Mouse (Mus musculus): Measurements from ENCODE around the gene Tomm40l. TPM values are rescaled to one million over a fixed set of nuclear protein-coding genes. Genes with fewer than 3 reads are reported as not detected.

The Tomm40l gene
- polyA plus RNA-seq, 1 experiment from 2014 or later: 33.3 TPM

GRCm38 (mm10) chr1:171232348-171232747, 10.0 kb upstream of the Tomm40l start:
- Histone ChIP-seq H3K4me1 (peaks cover 36% of the 10 kb centered on the region), H3K9me3 (no peaks in the 10 kb centered on the region), H3K4me3 (no peak overlapping the region), H3K27ac (replicated peaks) (no peak overlapping the region), H3K36me3 (replicated peaks) (peaks cover 43% of the 10 kb centered on the region), H3K27me3 (replicated peaks; ENCODE audit: low read depth, poor library complexity, severe bottlenecking) (no peaks in the 10 kb centered on the region)
- DNase-seq (ENCODE audit: low spot score): no peak
- 87% methylated on average over 5 of the region's 5 CpGs for WGBS

- Histone ChIP-seq H3K36me3 (replicated peaks) (peaks cover 38% of the 10 kb centered on the region), H3K4me3 (no peak overlapping the region), H3K4me1 (peaks cover 36% of the 10 kb centered on the region), H3K27ac (replicated peaks) (no peak overlapping the region), H3K27me3 (replicated peaks; ENCODE audit: low read depth, poor library complexity, severe bottlenecking) (no peaks in the 10 kb centered on the region), H3K9me3 (no peaks in the 10 kb centered on the region)
- no peak for DNase-seq (ENCODE audit: low spot score)
- WGBS: 54% methylated on average over 4 of the region's 4 CpGs
Observed at GRCm38 (mm10) chr1:171231844-171232243, 9.5 kb upstream of the Tomm40l start.

- 0 out of 2 replicates have a peak overlapping the region, but pooled peaks have one; percentile 8 for H3K4me3 ChIP-seq
- peaks cover 36% of the 10 kb centered on the region for H3K4me1 ChIP-seq
- H3K36me3 ChIP-seq (replicated peaks): peaks cover 21% of the 10 kb centered on the region
- 24% methylated on average over 3 of the region's 3 CpGs for WGBS
- H3K9me3 ChIP-seq: no peaks in the 10 kb centered on the region
- peak; percentile 27 for DNase-seq (ENCODE audit: low spot score)
- H3K27ac ChIP-seq (replicated peaks): peak overlapping the region; percentile 75
- H3K27me3 ChIP-seq (replicated peaks; ENCODE audit: low read depth, poor library complexity, severe bottlenecking): no peaks in the 10 kb centered on the region
Observed at GRCm38 (mm10) chr1:171230215-171230614, 7.9 kb upstream of the Tomm40l start.

GRCm38 (mm10) chr1:171229750-171230149, 7.4 kb upstream of the Tomm40l start:
- Histone ChIP-seq H3K27ac (replicated peaks) (peak overlapping the region; percentile 75), H3K4me1 (peaks cover 40% of the 10 kb centered on the region), H3K4me3 (0 out of 2 replicates have a peak overlapping the region, but pooled peaks have one; percentile 8), H3K36me3 (replicated peaks) (peaks cover 17% of the 10 kb centered on the region), H3K27me3 (replicated peaks; ENCODE audit: low read depth, poor library complexity, severe bottlenecking) (no peaks in the 10 kb centered on the region), H3K9me3 (no peaks in the 10 kb centered on the region)
- 34% methylated on average over 6 of the region's 6 CpGs for WGBS
- DNase-seq (ENCODE audit: low spot score): peak; percentile 25

- Histone ChIP-seq H3K27me3 (replicated peaks; ENCODE audit: low read depth, poor library complexity, severe bottlenecking) (no peaks in the 10 kb centered on the region), H3K27ac (replicated peaks) (no peak overlapping the region), H3K9me3 (no peaks in the 10 kb centered on the region), H3K36me3 (replicated peaks) (no peaks in the 10 kb centered on the region), H3K4me3 (no peak overlapping the region), H3K4me1 (peaks cover 39% of the 10 kb centered on the region)
- WGBS: 88% methylated on average over 1 of the region's 1 CpGs
- DNase-seq (ENCODE audit: low spot score): no peak
Observed at GRCm38 (mm10) chr1:171227879-171228278, 5.6 kb upstream of the Tomm40l start.

GRCm38 (mm10) chr1:171226780-171227179, 4.5 kb upstream of the Tomm40l start:
- 48% methylated on average over 4 of the region's 4 CpGs for WGBS
- peaks cover 41% of the 10 kb centered on the region for H3K4me1 ChIP-seq
- no peak overlapping the region for H3K27ac ChIP-seq (replicated peaks)
- DNase-seq (ENCODE audit: low spot score): no peak
- no peaks in the 10 kb centered on the region for H3K9me3 ChIP-seq
- no peaks in the 10 kb centered on the region for H3K27me3 ChIP-seq (replicated peaks; ENCODE audit: low read depth, poor library complexity, severe bottlenecking)
- H3K36me3 ChIP-seq (replicated peaks): no peaks in the 10 kb centered on the region
- no peak overlapping the region for H3K4me3 ChIP-seq

GRCm38 (mm10) chr1:171224857-171225256, 2.5 kb upstream of the Tomm40l start, which contains the start of gene Apoa2:
Apoa2 (plus strand) TSS chr1:171225054.
- WGBS: 80% methylated on average over 5 of the region's 5 CpGs
- no peaks in the 10 kb centered on the region for H3K27me3 ChIP-seq (replicated peaks; ENCODE audit: low read depth, poor library complexity, severe bottlenecking)
- H3K4me3 ChIP-seq: no peak within 1 kb of the TSS
- H3K27ac ChIP-seq (replicated peaks): no peak within 1 kb of the TSS
- no peaks in the 10 kb centered on the region for H3K9me3 ChIP-seq
- peaks cover 7% of the 10 kb centered on the region for H3K36me3 ChIP-seq (replicated peaks)
- no peak for DNase-seq (ENCODE audit: low spot score)
- peaks cover 37% of the 10 kb centered on the region for H3K4me1 ChIP-seq

GRCm38 (mm10) chr1:171223796-171224195, 1.5 kb upstream of the Tomm40l start:
- Histone ChIP-seq H3K4me3 (no peak overlapping the region), H3K9me3 (no peaks in the 10 kb centered on the region), H3K27me3 (replicated peaks; ENCODE audit: low read depth, poor library complexity, severe bottlenecking) (no peaks in the 10 kb centered on the region), H3K27ac (replicated peaks) (no peak overlapping the region), H3K36me3 (replicated peaks) (peaks cover 17% of the 10 kb centered on the region), H3K4me1 (peaks cover 29% of the 10 kb centered on the region)
- WGBS: 78% methylated on average over 2 of the region's 2 CpGs
- no peak for DNase-seq (ENCODE audit: low spot score)

GRCm38 (mm10) chr1:171223168-171223567, 854 bp upstream of the Tomm40l start:
- H3K27me3 ChIP-seq (replicated peaks; ENCODE audit: low read depth, poor library complexity, severe bottlenecking): no peaks in the 10 kb centered on the region
- H3K36me3 ChIP-seq (replicated peaks): peaks cover 23% of the 10 kb centered on the region
- no peaks in the 10 kb centered on the region for H3K9me3 ChIP-seq
- peak overlapping the region; percentile 76 for H3K4me3 ChIP-seq
- peak overlapping the region; percentile 85 for H3K27ac ChIP-seq (replicated peaks)
- 83% methylated on average over 6 of the region's 6 CpGs for WGBS
- peaks cover 25% of the 10 kb centered on the region for H3K4me1 ChIP-seq
- DNase-seq (ENCODE audit: low spot score): no peak

GRCm38 (mm10) chr1:171221281-171222193, 777 bp downstream of the Tomm40l start:
- peaks cover 25% of the 10 kb centered on the region for H3K4me1 ChIP-seq
- WGBS: 8% methylated on average over 22 of the region's 22 CpGs
- H3K27me3 ChIP-seq (replicated peaks; ENCODE audit: low read depth, poor library complexity, severe bottlenecking): no peaks in the 10 kb centered on the region
- peaks cover 23% of the 10 kb centered on the region for H3K36me3 ChIP-seq (replicated peaks)
- peak; percentile 31 for DNase-seq (ENCODE audit: low spot score)
- H3K27ac ChIP-seq (replicated peaks): peak overlapping the region; percentile 85
- no peaks in the 10 kb centered on the region for H3K9me3 ChIP-seq
- H3K4me3 ChIP-seq: peak overlapping the region; percentile 76

- 11% methylated on average over 10 of the region's 10 CpGs for WGBS
- no peaks in the 10 kb centered on the region for H3K27me3 ChIP-seq (replicated peaks; ENCODE audit: low read depth, poor library complexity, severe bottlenecking)
- H3K4me3 ChIP-seq: peak overlapping the region; percentile 76
- H3K27ac ChIP-seq (replicated peaks): no peak overlapping the region
- H3K9me3 ChIP-seq: no peaks in the 10 kb centered on the region
- H3K36me3 ChIP-seq (replicated peaks): peaks cover 23% of the 10 kb centered on the region
- peaks cover 25% of the 10 kb centered on the region for H3K4me1 ChIP-seq
- peak; percentile 88 for DNase-seq (ENCODE audit: low spot score)
Observed at GRCm38 (mm10) chr1:171220871-171221270, 1.4 kb downstream of the Tomm40l start.

- H3K4me1 ChIP-seq: peaks cover 24% of the 10 kb centered on the region
- no peak overlapping the region for H3K4me3 ChIP-seq
- DNase-seq (ENCODE audit: low spot score): no peak
- H3K27ac ChIP-seq (replicated peaks): no peak overlapping the region
- no peaks in the 10 kb centered on the region for H3K27me3 ChIP-seq (replicated peaks; ENCODE audit: low read depth, poor library complexity, severe bottlenecking)
- peaks cover 23% of the 10 kb centered on the region for H3K36me3 ChIP-seq (replicated peaks)
- no peaks in the 10 kb centered on the region for H3K9me3 ChIP-seq
- WGBS: 91% methylated on average over 18 of the region's 18 CpGs
Observed at GRCm38 (mm10) chr1:171216241-171216955, 5.9 kb downstream of the Tomm40l start.

Measured in embryonic facial prominence, embryonic 10.5 days (tissue).